ENCODE assay signal across 9 mouse cellular contexts in genomic region chr2:74686301-74686987, GRCm38 (mm10). TPM values are rescaled to one million over a fixed set of nuclear protein-coding genes. Genes with fewer than 3 reads are reported as not detected.
DNase-seq lines count a peak whose midpoint lies in the region; ATAC-seq and TF ChIP-seq lines count a peak whose summit lies in the region.
"Had no signal": no experiment of that assay in that cellular context is flagged by ENCODE, and none has a peak within 500 bp of the region (broad histone marks: within the 10 kb centered on the region; RNA-seq: fewer than 3 reads in every experiment).

No protein-coding gene starts in this region.

- intact Hi-C loops in gastrocnemius, adult 2 months (cut with DNase I): no loop called here
- intact Hi-C loops in heart, postnatal 14 days (cut with DNase I): no loop called here

- H3K4me2 ChIP-seq in neural tube, embryonic 12.5 days (replicated peaks): peak overlapping the region; percentile 55

- no peaks in the 10 kb centered on the region for H3K9me3 ChIP-seq in limb, embryonic 10.5 days (replicated peaks)
- H3K9me3 ChIP-seq in neural tube, embryonic 12.5 days: no peaks in the 10 kb centered on the region

- TF ChIP-seq CTCF in gastrocnemius, adult 2 months (IDR thresholded peaks at IDR 0.05): peak; percentile 72

- H3K36me3 ChIP-seq in limb, embryonic 10.5 days: peaks cover 21% of the 10 kb centered on the region
- no peaks in the 10 kb centered on the region for H3K36me3 ChIP-seq in neural tube, embryonic 12.5 days

- WGBS in limb, embryonic 10.5 days: 3% methylated on average over 17 of the region's 17 CpGs
- WGBS in neural tube, embryonic 12.5 days: 4% methylated on average over 17 of the region's 17 CpGs

- peak overlapping the region; percentile 70; the same call in 1 of the 2 replicates for H3K9ac ChIP-seq in neural tube, embryonic 12.5 days

- peak; percentile 76 for DNase-seq in gastrocnemius, adult 2 months
- no peak for DNase-seq in gastrocnemius, postnatal 4 days (ENCODE audit: low spot score in 2 of 2)
- DNase-seq in urinary bladder, postnatal 25 days (ENCODE audit: low spot score): peak; percentile 57
- DNase-seq in urinary bladder, adult 18-20 months (ENCODE audit: low spot score in 2 of 2): no peak
- peak; percentile 62 to 74 for DNase-seq in heart, postnatal 14 days
- DNase-seq in limb, embryonic 10.5 days (ENCODE audit: low spot score): peak; percentile 87
- DNase-seq in cerebellum, adult 9-11 months: no peak

- peaks cover 54% of the 10 kb centered on the region for H3K4me1 ChIP-seq in limb, embryonic 10.5 days
- peaks cover 12% of the 10 kb centered on the region for H3K4me1 ChIP-seq in neural tube, embryonic 12.5 days

- no peak for ATAC-seq in neural tube, embryonic 12.5 days (ENCODE audit: low FRiP score, low read depth)

- H3K4me3 ChIP-seq in gastrocnemius, adult 2 months: peak overlapping the region; percentile 33
- H3K4me3 ChIP-seq in limb, embryonic 10.5 days: peak overlapping the region; percentile 80
- H3K4me3 ChIP-seq in neural tube, embryonic 12.5 days: peak overlapping the region; percentile 43

- H3K27ac ChIP-seq in gastrocnemius, adult 2 months: no peak overlapping the region
- peak overlapping the region; percentile 99 for H3K27ac ChIP-seq in limb, embryonic 10.5 days
- H3K27ac ChIP-seq in neural tube, embryonic 12.5 days: no peak overlapping the region

- H3K27me3 ChIP-seq in limb, embryonic 10.5 days (ENCODE audit: low read depth, poor library complexity, severe bottlenecking): peaks cover 65% of the 10 kb centered on the region
- H3K27me3 ChIP-seq in neural tube, embryonic 12.5 days (replicated peaks): peaks cover 80% of the 10 kb centered on the region

RNA-seq across cellular contexts. Expression of gene Hoxd10, which starts 5.3 kb away (rescaled TPM):
- total RNA-seq in gastrocnemius, adult 2 months (2021): 1 to 10 TPM; 4.0 to 4.8 TPM
- 1 to 10 TPM; 3.0 to 4.9 TPM for total RNA-seq in gastrocnemius, postnatal 4 days (2021)
- under 1 TPM in 1 of 2 experiments, not detected in 1; 0.14 TPM for total RNA-seq in heart, postnatal 14 days (2021)
- 51.1 and 68.0 TPM in 2 replicates for polyA plus RNA-seq in limb, embryonic 10.5 days (2016; fragmentation: Nextera tagmentation; extraction: Ambion mirVana)
- polyA plus RNA-seq in neural tube, embryonic 12.5 days (2016; fragmentation: Nextera tagmentation; extraction: Ambion mirVana): 48.9 and 49.0 TPM in 2 replicates
- polyA plus RNA-seq: heart, embryonic 16.5 days had no signal

RNA-seq across cellular contexts. Expression of gene Hoxd11, which starts 7.1 kb away (rescaled TPM):
- total RNA-seq in gastrocnemius, adult 2 months (2021): not detected
- 1 to 10 TPM; 1.1 to 1.5 TPM for total RNA-seq in gastrocnemius, postnatal 4 days (2021)
- not detected for total RNA-seq in heart, postnatal 14 days (2021)
- 31.0 and 34.6 TPM in 2 replicates for polyA plus RNA-seq in limb, embryonic 10.5 days (2016; fragmentation: Nextera tagmentation; extraction: Ambion mirVana)
- polyA plus RNA-seq in neural tube, embryonic 12.5 days (2016; fragmentation: Nextera tagmentation; extraction: Ambion mirVana): 19.1 and 25.2 TPM in 2 replicates
- polyA plus RNA-seq: heart, embryonic 16.5 days had no signal

RNA-seq across cellular contexts. Expression of gene Hoxd9, which starts 11.1 kb away (rescaled TPM):
- total RNA-seq in gastrocnemius, adult 2 months (2021): 10 to 100 TPM; 15.8 to 19.1 TPM
- 10 to 100 TPM in 1 of 2 experiments, 1 to 10 TPM in 1; 9.8 to 12.3 TPM for total RNA-seq in gastrocnemius, postnatal 4 days (2021)
- total RNA-seq in heart, postnatal 14 days (2021): under 1 TPM; 0.12 to 0.24 TPM
- 38.0 and 52.3 TPM in 2 replicates for polyA plus RNA-seq in limb, embryonic 10.5 days (2016; fragmentation: Nextera tagmentation; extraction: Ambion mirVana)
- 34.4 and 36.8 TPM in 2 replicates for polyA plus RNA-seq in neural tube, embryonic 12.5 days (2016; fragmentation: Nextera tagmentation; extraction: Ambion mirVana)

RNA-seq across cellular contexts. Expression of gene Hoxd12, which starts 11.6 kb away (rescaled TPM):
- not detected for total RNA-seq in gastrocnemius, adult 2 months (2021)
- total RNA-seq in gastrocnemius, postnatal 4 days (2021): not detected
- not detected for total RNA-seq in heart, postnatal 14 days (2021)
- 26.0 and 44.8 TPM in 2 replicates for polyA plus RNA-seq in limb, embryonic 10.5 days (2016; fragmentation: Nextera tagmentation; extraction: Ambion mirVana)
- 4.1 and 8.0 TPM in 2 replicates for polyA plus RNA-seq in neural tube, embryonic 12.5 days (2016; fragmentation: Nextera tagmentation; extraction: Ambion mirVana)
- polyA plus RNA-seq: heart, embryonic 16.5 days had no signal

RNA-seq across cellular contexts. Expression of gene Hoxd8, which starts 18.0 kb away (rescaled TPM):
- total RNA-seq in gastrocnemius, adult 2 months (2021): 10 to 100 TPM; 39.3 to 49.0 TPM
- total RNA-seq in gastrocnemius, postnatal 4 days (2021): 10 to 100 TPM; 35.9 to 41.6 TPM
- 1 to 10 TPM; 1.5 to 1.6 TPM for total RNA-seq in heart, postnatal 14 days (2021)
- 11.6 and 17.4 TPM in 2 replicates for polyA plus RNA-seq in limb, embryonic 10.5 days (2016; fragmentation: Nextera tagmentation; extraction: Ambion mirVana)
- 20.8 and 21.4 TPM in 2 replicates for polyA plus RNA-seq in neural tube, embryonic 12.5 days (2016; fragmentation: Nextera tagmentation; extraction: Ambion mirVana)

Comparison
In these comparisons a context has a peak if more than half of its experiments do, and no peak if none do; other contexts are left out.
1. DNase-seq: peak in gastrocnemius, adult 2 months (single experiment), urinary bladder, postnatal 25 days (single experiment), heart, postnatal 14 days (2 of 2) and limb, embryonic 10.5 days (single experiment); none in gastrocnemius, postnatal 4 days (0 of 2), urinary bladder, adult 18-20 months (0 of 2) and cerebellum, adult 9-11 months (single experiment).
2. RNA of gene Hoxd9, which starts 11.1 kb away (total RNA-seq): 15.8 to 19.1 TPM in gastrocnemius, adult 2 months and 9.8 to 12.3 TPM in gastrocnemius, postnatal 4 days; 0.12 to 0.24 TPM in heart, postnatal 14 days; every median in the first group is over 4 times any median in the second.
3. Peak in every context shown above with its lines, with median percentiles within 50 percentile points of each other: H3K4me3 ChIP-seq.